Comparison of ENCODE assay signal across 30 mouse cellular contexts in the genomic region with DNA sequence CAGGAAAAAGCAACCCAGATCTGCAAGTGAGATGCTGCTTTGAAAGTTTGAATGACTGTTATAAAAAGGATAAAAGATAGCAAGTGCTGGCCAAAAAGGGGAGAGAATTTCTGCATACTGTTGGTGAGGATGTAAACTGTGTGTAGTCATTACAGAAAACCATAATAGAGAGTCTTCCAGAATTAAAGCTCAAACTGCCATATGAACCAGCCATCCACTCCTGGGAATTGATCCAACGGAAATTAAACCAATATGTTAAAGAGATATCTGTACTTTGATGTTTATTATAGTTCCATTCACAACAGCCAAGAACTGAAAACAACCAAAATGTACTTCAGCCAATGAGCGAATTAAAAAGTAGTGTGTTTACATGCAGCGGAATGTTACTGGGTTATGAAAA. TPM values are rescaled to one million over a fixed set of nuclear protein-coding genes. Genes with fewer than 3 reads are reported as not detected.
A peak's percentile ranks its signal among the peaks of the same experiment; 100 is the strongest.
DNase-seq lines count a peak whose midpoint lies in the region; ATAC-seq and TF ChIP-seq lines count a peak whose summit lies in the region.
"Had no signal": no experiment of that assay in that cellular context is flagged by ENCODE, and none has a peak within 500 bp of the region (broad histone marks: within the 10 kb centered on the region; RNA-seq: fewer than 3 reads in every experiment).

No protein-coding gene starts in this region.

- no peaks in the 10 kb centered on the region for H3K9me3 ChIP-seq in forebrain, embryonic 15.5 days
- no peaks in the 10 kb centered on the region for H3K9me3 ChIP-seq in forebrain, embryonic 13.5 days (replicated peaks)
- no peaks in the 10 kb centered on the region for H3K9me3 ChIP-seq in lung, embryonic 14.5 days (ENCODE audit: low read depth, low read length)
- no peaks in the 10 kb centered on the region for H3K9me3 ChIP-seq in lung, postnatal 0 days (ENCODE audit: low read length)
- H3K9me3 ChIP-seq: embryonic facial prominence, embryonic 15.5 days; heart, embryonic 10.5 days; heart, embryonic 13.5 days had no signal

- H3K9ac ChIP-seq in forebrain, embryonic 15.5 days (replicated peaks), result no peak overlapping the region
- no peak overlapping the region for H3K9ac ChIP-seq in forebrain, embryonic 13.5 days
- H3K9ac ChIP-seq in lung, embryonic 14.5 days, result no peak overlapping the region
- no peak overlapping the region for H3K9ac ChIP-seq in lung, postnatal 0 days (replicated peaks; ENCODE audit: low read depth)
- H3K9ac ChIP-seq: embryonic facial prominence, embryonic 15.5 days; heart, embryonic 13.5 days; hindbrain, embryonic 14.5 days had no signal

- DNase-seq in lung, embryonic 14.5 days, result peak; percentile 62
- DNase-seq in lung, postnatal 0 days (ENCODE audit: low spot score), result no peak
- peak; percentile 39 for DNase-seq in brain, embryonic 14.5 days (ENCODE audit: low read depth)
- DNase-seq in layer of hippocampus, postnatal 14 days (ENCODE audit: low spot score in 2 of 2), result no peak
- DNase-seq: adrenal gland, postnatal 10 days; adrenal gland, postnatal 36 days; cerebellum, adult 11-12 months; cerebellum, adult 8-10 months; cerebellum, postnatal 10 days; cerebellum, postnatal 36 days; embryo, embryonic 11 days; gastrocnemius, postnatal 10 days; gastrocnemius, postnatal 36 days; heart, adult 2 months; heart, postnatal 14 days; heart, postnatal 4 days; kidney, adult 18-20 months had no signal

- peak; percentile 46; the same call in 1 of the 2 replicates for ATAC-seq in forebrain, embryonic 15.5 days (replicated peaks)
- no peak for ATAC-seq in forebrain, embryonic 13.5 days
- peak; percentile 49; the same call in 1 of the 2 replicates for ATAC-seq in lung, embryonic 14.5 days (ENCODE audit: insufficient read depth)
- no peak for ATAC-seq in lung, postnatal 0 days
- ATAC-seq: activated CD4-positive, CD25-positive, alpha-beta regulatory T cell, adult 4 months; CD4-positive, CD25-positive, alpha-beta regulatory T cell, adult 4 months; hindbrain, postnatal 0 days; inflammation-experienced regulatory T-cells, adult 6 months; intestine, embryonic 16.5 days had no signal

- H3K27me3 ChIP-seq in forebrain, embryonic 15.5 days, result no peaks in the 10 kb centered on the region
- no peaks in the 10 kb centered on the region for H3K27me3 ChIP-seq in forebrain, embryonic 13.5 days
- no peaks in the 10 kb centered on the region for H3K27me3 ChIP-seq in lung, embryonic 14.5 days (ENCODE audit: insufficient read depth, low read length)
- no peaks in the 10 kb centered on the region for H3K27me3 ChIP-seq in lung, postnatal 0 days (replicated peaks; ENCODE audit: insufficient read depth, low read length)
- H3K27me3 ChIP-seq: embryonic facial prominence, embryonic 15.5 days; heart, embryonic 13.5 days had no signal

- no peak overlapping the region for H3K27ac ChIP-seq in forebrain, embryonic 15.5 days (replicated peaks)
- no peak overlapping the region for H3K27ac ChIP-seq in forebrain, embryonic 13.5 days
- H3K27ac ChIP-seq in lung, embryonic 14.5 days (ENCODE audit: low read depth), result no peak overlapping the region
- no peak overlapping the region for H3K27ac ChIP-seq in lung, postnatal 0 days (ENCODE audit: low read length)
- H3K27ac ChIP-seq: heart, adult 2 months; heart, embryonic 10.5 days; heart, embryonic 13.5 days; hindbrain, embryonic 14.5 days; hindbrain, postnatal 0 days had no signal

- WGBS in forebrain, embryonic 15.5 days, result 76% methylated on average over 3 of the region's 3 CpGs
- 86% methylated on average over 3 of the region's 3 CpGs for WGBS in forebrain, embryonic 13.5 days
- 63% methylated on average over 3 of the region's 3 CpGs for WGBS in lung, embryonic 14.5 days
- WGBS in lung, postnatal 0 days, result 66% methylated on average over 3 of the region's 3 CpGs

- H3K4me3 ChIP-seq in forebrain, embryonic 15.5 days, result no peak overlapping the region
- H3K4me3 ChIP-seq in forebrain, embryonic 13.5 days, result no peak overlapping the region
- H3K4me3 ChIP-seq in lung, embryonic 14.5 days (ENCODE audit: low read depth, low read length), result no peak overlapping the region
- H3K4me3 ChIP-seq in lung, postnatal 0 days (ENCODE audit: low read depth, low read length), result no peak overlapping the region
- H3K4me3 ChIP-seq: embryonic facial prominence, embryonic 15.5 days; heart, adult 2 months; heart, embryonic 10.5 days; heart, embryonic 13.5 days had no signal

- TF ChIP-seq CTCF in lung, embryonic 14.5 days (IDR thresholded peaks at IDR 0.05; ENCODE audit: low read depth), result no peak
- no peak for TF ChIP-seq CTCF in lung, postnatal 0 days (IDR thresholded peaks at IDR 0.05)
- TF ChIP-seq CTCF in brain, embryonic 14.5 days (IDR thresholded peaks at IDR 0.05; ENCODE audit: borderline replicate concordance, extremely low read depth, insufficient read depth, insufficient read length), result no peak

- no peak for TF ChIP-seq EP300 in lung, postnatal 0 days (IDR thresholded peaks at IDR 0.05)

- peaks cover 5% of the 10 kb centered on the region for H3K4me1 ChIP-seq in forebrain, embryonic 15.5 days
- 0 out of 2 replicates have a peak, but pooled peaks cover 4% of the 10 kb centered on the region for H3K4me1 ChIP-seq in forebrain, embryonic 13.5 days
- H3K4me1 ChIP-seq in lung, embryonic 14.5 days (ENCODE audit: insufficient read depth), result no peaks in the 10 kb centered on the region
- H3K4me1 ChIP-seq in lung, postnatal 0 days (ENCODE audit: insufficient read depth, low read depth, low read length), result no peaks in the 10 kb centered on the region
- H3K4me1 ChIP-seq: heart, embryonic 10.5 days; heart, embryonic 13.5 days had no signal

- no peak for TF ChIP-seq POLR2A in brain, embryonic 14.5 days (IDR thresholded peaks at IDR 0.05; ENCODE audit: borderline replicate concordance, extremely low read depth, insufficient read depth, insufficient read length, poor library complexity, severe bottlenecking)

- H3K36me3 ChIP-seq in forebrain, embryonic 15.5 days, result no peaks in the 10 kb centered on the region
- no peaks in the 10 kb centered on the region for H3K36me3 ChIP-seq in forebrain, embryonic 13.5 days (ENCODE audit: poor library complexity, severe bottlenecking)
- no peaks in the 10 kb centered on the region for H3K36me3 ChIP-seq in lung, embryonic 14.5 days (ENCODE audit: insufficient read depth)
- H3K36me3 ChIP-seq in lung, postnatal 0 days (ENCODE audit: insufficient read depth, low read length), result no peaks in the 10 kb centered on the region
- H3K36me3 ChIP-seq: embryonic facial prominence, embryonic 15.5 days; heart, embryonic 10.5 days; heart, embryonic 13.5 days had no signal

- no peak overlapping the region for H3K4me2 ChIP-seq in forebrain, embryonic 15.5 days (replicated peaks)
- no peak overlapping the region for H3K4me2 ChIP-seq in forebrain, embryonic 13.5 days
- no peak overlapping the region for H3K4me2 ChIP-seq in lung, embryonic 14.5 days
- H3K4me2 ChIP-seq in lung, postnatal 0 days (replicated peaks; ENCODE audit: low read depth, low read length), result no peak overlapping the region
- H3K4me2 ChIP-seq: embryonic facial prominence, embryonic 15.5 days; heart, embryonic 13.5 days; hindbrain, embryonic 14.5 days had no signal

RNA-seq across cellular contexts. Expression of a gene that starts 37.5 kb away (rescaled TPM):
- polyA plus RNA-seq in forebrain, embryonic 15.5 days (2015; fragmentation: Nextera tagmentation; extraction: Ambion mirVana), result 3.7 and 4.0 TPM in 2 replicates
- polyA plus RNA-seq in forebrain, embryonic 13.5 days (2015; fragmentation: Nextera tagmentation; extraction: Ambion mirVana), result 8.6 and 9.1 TPM in 2 replicates
- polyA plus RNA-seq in lung, embryonic 14.5 days (2014; fragmentation: Nextera tagmentation; extraction: Ambion mirVana), result 7.7 and 7.8 TPM in 2 replicates
- 3.6 and 4.6 TPM in 2 replicates for polyA plus RNA-seq in lung, postnatal 0 days (2015; fragmentation: Nextera tagmentation; extraction: Ambion mirVana)
- 7.2 and 8.9 TPM in 2 replicates for polyA plus RNA-seq in brain, embryonic 14.5 days (2012; rRNA removed)
- 1 to 10 TPM; 5.9 to 7.1 TPM for total RNA-seq in layer of hippocampus, postnatal 14 days (2021)
- total RNA-seq: granulocyte monocyte progenitor cell, adult 5-6 weeks; MEL had no signal
- polyA plus RNA-seq: CD4-positive, CD25-positive, alpha-beta regulatory T cell, adult 4 months; inflammation-experienced regulatory T-cells, adult 6 months had no signal

RNA-seq across cellular contexts. Expression of a gene that starts 52.5 kb away (rescaled TPM):
- 24.8 and 27.1 TPM in 2 replicates for polyA plus RNA-seq in forebrain, embryonic 15.5 days (2015; fragmentation: Nextera tagmentation; extraction: Ambion mirVana)
- 25.2 and 28.9 TPM in 2 replicates for polyA plus RNA-seq in forebrain, embryonic 13.5 days (2015; fragmentation: Nextera tagmentation; extraction: Ambion mirVana)
- polyA plus RNA-seq in lung, embryonic 14.5 days (2014; fragmentation: Nextera tagmentation; extraction: Ambion mirVana), result 23.6 and 24.7 TPM in 2 replicates
- polyA plus RNA-seq in lung, postnatal 0 days (2015; fragmentation: Nextera tagmentation; extraction: Ambion mirVana), result 9.6 and 11.1 TPM in 2 replicates
- polyA plus RNA-seq in brain, embryonic 14.5 days (2012; rRNA removed), result 14.2 and 14.9 TPM in 2 replicates
- 10 to 100 TPM; 10.8 to 13.2 TPM for total RNA-seq in layer of hippocampus, postnatal 14 days (2021)

Comparison
In these comparisons a context has a peak if more than half of its experiments do, and no peak if none do; other contexts are left out.
1. ATAC-seq: peak in forebrain, embryonic 15.5 days (single experiment) and lung, embryonic 14.5 days (single experiment); none in forebrain, embryonic 13.5 days (single experiment) and lung, postnatal 0 days (single experiment).
2. DNase-seq: peak in lung, embryonic 14.5 days (single experiment) and brain, embryonic 14.5 days (single experiment); none in lung, postnatal 0 days (single experiment) and layer of hippocampus, postnatal 14 days (0 of 2).